Mouse (Mus musculus): Measurements from ENCODE around the gene Tmem207.

DNA sequence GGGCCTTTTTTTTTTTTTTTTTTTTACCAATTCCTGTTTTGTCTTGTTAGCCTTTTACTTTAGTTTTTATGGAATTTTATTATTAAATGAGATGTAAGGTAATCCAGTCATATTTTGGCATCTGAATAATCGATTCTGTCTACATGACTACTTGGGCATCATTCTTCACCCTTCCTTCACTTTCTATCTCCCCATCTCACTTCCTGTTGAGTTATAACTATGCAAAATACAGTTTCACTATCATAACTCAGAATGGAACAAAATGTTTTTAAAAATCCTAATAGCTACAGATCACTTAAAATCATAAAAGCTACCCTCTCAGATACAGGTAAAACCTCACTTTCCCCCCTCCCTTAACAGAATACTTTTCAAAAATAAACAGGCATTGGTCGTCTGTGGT lies 70.4 kb downstream of the Tmem207 start:
- TF ChIP-seq CTCF (IDR thresholded peaks at IDR 0.05; ENCODE audit: low read depth, low read length) (no peak), GATA1 (IDR thresholded peaks at IDR 0.05; ENCODE audit: borderline replicate concordance, low read length) (no peak), TAL1 (conservative IDR thresholded peaks at IDR 0.05; ENCODE audit: low read depth, low read length) (no peak)
